Comparison of ENCODE assay signal across 9 mouse cellular contexts in the genomic region with DNA sequence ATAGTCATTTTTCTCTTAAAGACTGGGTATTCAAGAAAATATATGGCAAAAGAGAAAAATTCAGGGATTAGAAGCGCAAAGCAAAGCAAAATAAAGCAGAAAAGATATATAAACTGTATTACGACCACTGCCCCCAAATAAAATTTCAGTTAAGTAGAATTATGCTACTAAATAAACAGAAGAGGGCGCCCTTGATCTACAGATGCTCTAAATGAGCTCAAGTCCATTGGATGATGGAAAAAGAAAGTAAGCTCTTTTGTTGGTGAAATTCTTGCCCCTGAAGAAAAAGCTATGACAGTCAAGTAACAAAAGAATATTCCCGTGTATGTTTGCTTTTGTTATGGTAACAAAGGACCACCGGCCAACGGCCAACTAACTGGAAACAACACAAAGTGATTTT.
DNase-seq lines count a peak whose midpoint lies in the region; ATAC-seq and TF ChIP-seq lines count a peak whose summit lies in the region.
"Had no signal": no experiment of that assay in that cellular context is flagged by ENCODE, and none has a peak within 500 bp of the region (broad histone marks: within the 10 kb centered on the region; RNA-seq: fewer than 3 reads in every experiment).

No protein-coding gene starts in this region.

- no peak overlapping the region for H3K4me3 ChIP-seq in heart, postnatal 0 days (ENCODE audit: low read depth, low read length)
- H3K4me3 ChIP-seq in forebrain, embryonic 11.5 days (ENCODE audit: low read depth, low read length): no peak overlapping the region

- H3K36me3 ChIP-seq in heart, postnatal 0 days (replicated peaks; ENCODE audit: control insufficient read depth, insufficient read depth, low read length): no peaks in the 10 kb centered on the region
- H3K36me3 ChIP-seq in forebrain, embryonic 11.5 days (ENCODE audit: control insufficient read depth, insufficient read depth, low read length): no peaks in the 10 kb centered on the region

- no peak overlapping the region for H3K4me2 ChIP-seq in heart, postnatal 0 days (ENCODE audit: low read depth, low read length)
- H3K4me2 ChIP-seq in forebrain, embryonic 11.5 days (ENCODE audit: low read depth, low read length, severe bottlenecking): no peak overlapping the region

- TF ChIP-seq EP300 in heart, postnatal 0 days (IDR thresholded peaks at IDR 0.05; ENCODE audit: low read depth): no peak

- ATAC-seq in heart, postnatal 0 days (ENCODE audit: insufficient read depth, low read depth): no peak
- no peak for ATAC-seq in monocyte, adult 5-6 weeks (replicated peaks; ENCODE audit: insufficient number of reproducible peaks, low FRiP score, low TSS enrichment, poor library complexity, severe bottlenecking)
- ATAC-seq in forebrain, embryonic 11.5 days (replicated peaks; ENCODE audit: low FRiP score): no peak

- H3K9ac ChIP-seq in heart, postnatal 0 days (replicated peaks; ENCODE audit: low read depth, low read length): no peak overlapping the region
- no peak overlapping the region for H3K9ac ChIP-seq in forebrain, embryonic 11.5 days (ENCODE audit: low read length)

- DNase-seq in heart, postnatal 0 days (ENCODE audit: low spot score): peak; percentile 71
- DNase-seq in heart, postnatal 25 days (ENCODE audit: low spot score): no peak
- peak; percentile 18 for DNase-seq in thymus, postnatal 14 days
- DNase-seq in thymus, adult 18-20 months: no peak
- peak; percentile 19 for DNase-seq in embryo, embryonic 9.5 days (ENCODE audit: extremely low spot score)
- no peak for DNase-seq in forebrain, embryonic 11.5 days (ENCODE audit: low spot score)
- no peak for DNase-seq in urinary bladder, postnatal 10 days (ENCODE audit: low spot score)
- DNase-seq: adrenal gland, postnatal 36 days had no signal

- intact Hi-C loops in heart, postnatal 25 days (cut with DNase I): loop anchor here (5.0 to 10.0 kb wide), 3 partner anchors 249 to 697 kb away; no protein-coding TSS in a partner anchor

- H3K4me1 ChIP-seq in heart, postnatal 0 days (ENCODE audit: control insufficient read depth, insufficient read depth): no peaks in the 10 kb centered on the region
- H3K4me1 ChIP-seq in forebrain, embryonic 11.5 days (replicated peaks; ENCODE audit: control insufficient read depth, insufficient read depth, low read length): no peaks in the 10 kb centered on the region

- peak; percentile 51 for TF ChIP-seq CTCF in heart, postnatal 0 days (IDR thresholded peaks at IDR 0.05; ENCODE audit: low read depth)

- WGBS in heart, postnatal 0 days: 26% methylated on average over 6 of the region's 6 CpGs
- 33% methylated on average over 6 of the region's 6 CpGs for WGBS in forebrain, embryonic 11.5 days

- no peaks in the 10 kb centered on the region for H3K27me3 ChIP-seq in heart, postnatal 0 days (ENCODE audit: control insufficient read depth, insufficient read depth, low read length)
- no peaks in the 10 kb centered on the region for H3K27me3 ChIP-seq in forebrain, embryonic 11.5 days (ENCODE audit: control insufficient read depth, insufficient read depth, low read length)

- H3K9me3 ChIP-seq in heart, postnatal 0 days (replicated peaks; ENCODE audit: control insufficient read depth, low read length): no peaks in the 10 kb centered on the region
- no peaks in the 10 kb centered on the region for H3K9me3 ChIP-seq in forebrain, embryonic 11.5 days (ENCODE audit: control insufficient read depth, low read length)

- H3K27ac ChIP-seq in heart, postnatal 0 days (ENCODE audit: low read depth): no peak overlapping the region
- no peak overlapping the region for H3K27ac ChIP-seq in forebrain, embryonic 11.5 days (ENCODE audit: low read depth, low read length)

Comparison
In these comparisons a context has a peak if more than half of its experiments do, and no peak if none do; other contexts are left out.
1. DNase-seq: peak in heart, postnatal 0 days (single experiment), thymus, postnatal 14 days (single experiment) and embryo, embryonic 9.5 days (single experiment); none in heart, postnatal 25 days (single experiment), thymus, adult 18-20 months (0 of 2), forebrain, embryonic 11.5 days (single experiment) and urinary bladder, postnatal 10 days (single experiment).